Mouse (Mus musculus) kidney, postnatal 0 days (tissue): ENCODE measurements at regions not wholly inside any gene's neighbourhood (a gene's known extent, or its start where the extent isn't known, plus 50 kb on each side); places are given as distances from the start of the nearest gene placed in this dataset.

ENCODE experiments used
- ATAC-seq: fragments of 200-750 bp; cut with Nextera tagmentation; replicated peaks from 2 replicates; pipeline ENCODE4 v1.8.0; 2017; ENCODE audit warnings: low read depth, moderate number of reproducible peaks, moderate TSS enrichment, moderate library complexity; ENCODE audit not compliant: low FRiP score
- DNase-seq: peaks from one replicate; pipeline ENCODE4 v3.0.0-alpha.2; 2016; ENCODE audit warnings: low spot score
- H3K27ac ChIP-seq: fragments of 300-500 bp; sonication (generic); 2 replicates; pipeline ENCODE4 v1.5.1; 2014; ENCODE audit warnings: mild to moderate bottlenecking
- H3K27me3 ChIP-seq: fragments of 300-500 bp; sonication (generic); 2 replicates; pipeline ENCODE4 v1.6.1; 2014; ENCODE audit warnings: low read length, mixed read lengths; ENCODE audit not compliant: insufficient read depth
- H3K36me3 ChIP-seq: fragments of 300-500 bp; sonication (generic); 2 replicates; pipeline ENCODE4 v1.6.1; 2014; ENCODE audit warnings: low read length, mixed read lengths; ENCODE audit not compliant: insufficient read depth
- H3K4me1 ChIP-seq: fragments of 300-500 bp; sonication (generic); replicated peaks from 2 replicates; pipeline ENCODE4 v1.6.1; 2014; ENCODE audit warnings: antibody characterized with exemption, low read length, mixed read lengths; ENCODE audit not compliant: insufficient read depth
- H3K4me2 ChIP-seq: fragments of 300-500 bp; sonication (generic); 2 replicates; pipeline ENCODE4 v1.6.1; 2014; ENCODE audit warnings: mild to moderate bottlenecking, low read length, moderate library complexity, mixed read lengths
- H3K4me3 ChIP-seq: fragments of 300-500 bp; sonication (generic); replicated peaks from 2 replicates; pipeline ENCODE4 v1.5.1; 2014; ENCODE audit warnings: low read depth, low read length
- H3K9ac ChIP-seq: fragments of 300-500 bp; sonication (generic); 2 replicates; pipeline ENCODE4 v1.6.1; 2014; ENCODE audit warnings: low read depth, low read length
- H3K9me3 ChIP-seq: fragments of 300-500 bp; sonication (generic); replicated peaks from 2 replicates; pipeline ENCODE4 v1.6.1; 2016; ENCODE audit warnings: low read length, inconsistent platforms, mixed read lengths
- CTCF ChIP-seq: IDR thresholded peaks from 2 replicates; pipeline ENCODE4 v1.5.1; 2016; ENCODE audit warnings: antibody characterized with exemption, low read depth, mild to moderate bottlenecking, moderate library complexity
- WGBS: fragments of 180-500 bp; shearing (Covaris S2); extraction: QIAGEN DNeasy Blood & Tissue Kit; methylation state at CpG from one replicate; pipeline ENCODE4 v1.1.7; 2014; 5-methylcytosine and 5-hydroxymethylcytosine counted together

GRCm38 (mm10) chrX:158920217-158920616 lies 289.9 kb upstream of the Rps6ka3 start:
- 67% methylated on average over 3 of the region's 3 CpGs for WGBS
- H3K9me3 ChIP-seq = no peaks in the 10 kb centered on the region
- no peak overlapping the region for H3K27ac ChIP-seq
- no peak for TF ChIP-seq CTCF
- H3K36me3 ChIP-seq = no peaks in the 10 kb centered on the region
- H3K27me3 ChIP-seq = no peaks in the 10 kb centered on the region
- H3K9ac ChIP-seq = no peak overlapping the region
- no peak overlapping the region for H3K4me2 ChIP-seq
- DNase-seq (no peak), ATAC-seq (no peak)
- H3K4me1 ChIP-seq = no peaks in the 10 kb centered on the region
- no peak overlapping the region for H3K4me3 ChIP-seq

GRCm38 (mm10) chrX:158921424-158921823 lies 288.7 kb upstream of the Rps6ka3 start:
- H3K4me2 ChIP-seq = no peak overlapping the region
- ATAC-seq (no peak), DNase-seq (no peak)
- no peaks in the 10 kb centered on the region for H3K36me3 ChIP-seq
- no peaks in the 10 kb centered on the region for H3K9me3 ChIP-seq
- no peaks in the 10 kb centered on the region for H3K4me1 ChIP-seq
- 48% methylated on average over 5 of the region's 5 CpGs for WGBS
- no peak overlapping the region for H3K27ac ChIP-seq
- no peak overlapping the region for H3K4me3 ChIP-seq
- no peak for TF ChIP-seq CTCF
- H3K27me3 ChIP-seq = no peaks in the 10 kb centered on the region
- H3K9ac ChIP-seq = no peak overlapping the region

GRCm38 (mm10) chrX:158921838-158922450 lies 288.2 kb upstream of the Rps6ka3 start:
- Histone ChIP-seq H3K4me3 (no peak overlapping the region), H3K27me3 (no peaks in the 10 kb centered on the region), H3K27ac (no peak overlapping the region), H3K4me2 (no peak overlapping the region; the same call in 1 of the 2 replicates), H3K4me1 (no peaks in the 10 kb centered on the region), H3K36me3 (no peaks in the 10 kb centered on the region), H3K9me3 (no peaks in the 10 kb centered on the region), H3K9ac (no peak overlapping the region)
- WGBS = 33% methylated on average over 14 of the region's 14 CpGs
- TF ChIP-seq CTCF = peak; percentile 74
- ATAC-seq (no peak), DNase-seq (peak; percentile 53)

GRCm38 (mm10) chrX:158923081-158923561 lies 287.0 kb upstream of the Rps6ka3 start:
- H3K36me3 ChIP-seq = no peaks in the 10 kb centered on the region
- H3K4me2 ChIP-seq = peak overlapping the region; percentile 37
- no peak for TF ChIP-seq CTCF
- H3K4me1 ChIP-seq = no peaks in the 10 kb centered on the region
- WGBS = 27% methylated on average over 14 of the region's 14 CpGs
- peak; percentile 59; the same call in 1 of the 2 replicates for ATAC-seq
- no peak overlapping the region for H3K4me3 ChIP-seq
- peak; percentile 7 for DNase-seq
- H3K27me3 ChIP-seq = no peaks in the 10 kb centered on the region
- H3K9ac ChIP-seq = no peak overlapping the region
- H3K27ac ChIP-seq = no peak overlapping the region
- no peaks in the 10 kb centered on the region for H3K9me3 ChIP-seq

GRCm38 (mm10) chrX:158923657-158924489 lies 286.2 kb upstream of the Rps6ka3 start:
- Histone ChIP-seq H3K27ac (no peak overlapping the region), H3K4me3 (no peak overlapping the region), H3K4me2 (peak overlapping the region; percentile 37), H3K36me3 (no peaks in the 10 kb centered on the region), H3K9ac (no peak overlapping the region), H3K27me3 (no peaks in the 10 kb centered on the region), H3K4me1 (no peaks in the 10 kb centered on the region), H3K9me3 (no peaks in the 10 kb centered on the region)
- DNase-seq (no peak), ATAC-seq (no peak)
- no peak for TF ChIP-seq CTCF
- WGBS = 39% methylated on average over 17 of the region's 17 CpGs

- Histone ChIP-seq H3K27me3 (no peaks in the 10 kb centered on the region), H3K27ac (no peak overlapping the region), H3K4me1 (no peaks in the 10 kb centered on the region), H3K4me3 (no peak overlapping the region), H3K9me3 (no peaks in the 10 kb centered on the region), H3K4me2 (peak overlapping the region; percentile 37; the same call in 1 of the 2 replicates), H3K36me3 (no peaks in the 10 kb centered on the region), H3K9ac (no peak overlapping the region)
- 51% methylated on average over 6 of the region's 6 CpGs for WGBS
- ATAC-seq (no peak), DNase-seq (peak; percentile 66)
- TF ChIP-seq CTCF = peak; percentile 73
Measured at GRCm38 (mm10) chrX:158924490-158925398, 285.4 kb upstream of the Rps6ka3 start.
